Mouse (Mus musculus): ENCODE data around the gene L3mbtl2.

DNA sequence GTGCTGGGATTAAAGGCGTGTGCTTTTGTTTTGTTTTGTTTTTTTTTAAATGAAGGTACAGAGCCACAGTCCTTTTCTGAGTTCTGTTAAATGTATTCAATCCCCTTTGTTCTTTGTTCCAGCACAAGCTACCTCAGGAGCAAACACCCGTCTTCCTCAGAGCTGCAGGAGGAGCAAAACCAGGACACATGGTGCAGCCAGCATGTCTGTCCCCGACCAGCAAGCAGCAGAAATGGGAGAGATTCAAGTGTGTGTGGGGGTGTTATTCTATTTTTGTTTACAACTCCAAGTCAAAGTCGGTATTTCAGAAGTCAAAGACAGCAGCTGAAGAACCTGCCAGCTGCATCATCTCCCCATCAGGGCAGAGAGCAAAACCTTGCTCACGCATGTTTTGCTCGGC, 50.1 kb downstream of the L3mbtl2 start:
- no peak for TF ChIP-seq GATA1 (IDR thresholded peaks at IDR 0.05; ENCODE audit: low read length)
- TF ChIP-seq TAL1 (IDR thresholded peaks at IDR 0.05; ENCODE audit: low read length): no peak

Data from erythroblast, embryonic 14.5 days (primary cell).